Mouse (Mus musculus) intestine, embryonic 16.5 days (tissue): ENCODE results near the gene Spop. TPM values are rescaled to one million over a fixed set of nuclear protein-coding genes. Genes with fewer than 3 reads are reported as not detected.

Experiments used
- ATAC-seq: fragments of 200-750 bp; cut with Nextera tagmentation; 2 replicates; pipeline ENCODE4 v1.8.0; 2017; ENCODE audit warnings: moderate TSS enrichment, moderate library complexity
- H3K27ac ChIP-seq: fragments of 300-500 bp; sonication (generic); 2 replicates; pipeline ENCODE4 v1.5.1; 2014; ENCODE audit warnings: mild to moderate bottlenecking, low read length
- H3K27me3 ChIP-seq: fragments of 300-500 bp; sonication (generic); replicated peaks from 2 replicates; pipeline ENCODE4 v1.6.1; 2014; ENCODE audit warnings: low read length, control low read depth, mixed read lengths; ENCODE audit not compliant: control insufficient read depth, insufficient read depth
- H3K36me3 ChIP-seq: fragments of 300-500 bp; sonication (generic); 2 replicates; pipeline ENCODE4 v1.6.1; 2014; ENCODE audit warnings: low read length, control low read depth; ENCODE audit not compliant: control insufficient read depth, insufficient read depth
- H3K4me1 ChIP-seq: fragments of 300-500 bp; sonication (generic); 2 replicates; pipeline ENCODE4 v1.6.1; 2014; ENCODE audit warnings: low read length, control low read depth, mixed read lengths; ENCODE audit not compliant: control insufficient read depth, insufficient read depth
- H3K4me2 ChIP-seq: fragments of 300-500 bp; sonication (generic); 2 replicates; pipeline ENCODE4 v1.6.1; 2014; ENCODE audit warnings: low read depth, low read length, control low read depth
- H3K4me3 ChIP-seq: fragments of 300-500 bp; sonication (generic); 2 replicates; pipeline ENCODE4 v1.5.1; 2014; ENCODE audit warnings: mild to moderate bottlenecking, low read length
- H3K9ac ChIP-seq: fragments of 300-500 bp; sonication (generic); 2 replicates; pipeline ENCODE4 v1.6.1; 2014; ENCODE audit warnings: low read depth, low read length
- H3K9me3 ChIP-seq: fragments of 300-500 bp; sonication (generic); 2 replicates; pipeline ENCODE4 v1.6.1; 2016; ENCODE audit warnings: low read length, control low read depth; ENCODE audit not compliant: control insufficient read depth
- WGBS: fragments of 180-500 bp; shearing (Covaris S2); extraction: QIAGEN DNeasy Blood & Tissue Kit; methylation state at CpG from one replicate; pipeline ENCODE4 v1.1.7; 2014; 5-methylcytosine and 5-hydroxymethylcytosine counted together
- polyA plus RNA-seq: library from polyadenylated mRNA; unstranded; fragments of >200 nt; fragmentation: Nextera tagmentation; extraction: Ambion mirVana; gene quantifications from 2 replicates; pipeline ENCODE4 v1.2.1, GENCODE M21; 2015

The Spop gene
- polyA plus RNA-seq, 1 experiment from 2014 or later, result 127 TPM

DNA sequence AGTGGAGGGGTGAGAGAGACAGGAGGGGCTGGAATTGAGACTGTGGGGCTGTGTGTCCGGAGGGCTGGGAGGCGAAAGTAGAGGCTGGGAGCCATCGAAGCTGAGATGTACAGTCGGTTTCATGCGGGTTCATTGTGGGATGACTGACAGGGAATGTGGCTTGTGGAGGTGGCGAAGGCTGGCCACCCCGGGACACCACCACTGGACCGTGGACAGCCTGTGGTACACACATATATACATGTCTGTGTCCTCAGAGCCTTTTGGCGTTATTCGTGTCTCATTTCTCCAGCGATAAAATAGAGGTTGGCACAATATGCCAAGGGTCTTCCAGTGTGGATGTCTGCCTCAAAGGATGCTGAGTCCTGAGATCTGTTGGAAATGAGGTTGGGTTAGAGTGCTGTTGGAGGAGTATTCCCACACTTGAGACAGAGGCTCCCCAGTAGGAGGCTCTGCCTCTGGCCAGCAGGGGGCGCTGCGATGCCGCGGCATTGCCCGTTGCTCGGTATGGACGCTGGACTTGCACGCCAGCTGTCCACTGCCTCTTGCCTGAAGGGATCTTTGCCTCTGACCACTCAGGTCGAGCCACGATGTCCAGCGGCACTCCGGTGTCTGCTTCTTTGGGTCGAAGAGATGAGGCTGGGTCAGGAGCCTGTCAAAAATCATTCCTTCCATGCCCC lies 119.7 kb downstream of the Spop start:
- H3K4me1 ChIP-seq, result 0 out of 2 replicates have a peak, but pooled peaks cover 3% of the 10 kb centered on the region
- H3K36me3 ChIP-seq, result no peaks in the 10 kb centered on the region
- H3K27me3 ChIP-seq, result peaks cover 5% of the 10 kb centered on the region; the same call in 1 of the 2 replicates
- no peak overlapping the region for H3K27ac ChIP-seq
- ATAC-seq, result peak; percentile 91
- H3K4me3 ChIP-seq, result no peak overlapping the region
- WGBS, result 20% methylated on average over 24 of the region's 24 CpGs
- peak overlapping the region; percentile 34 for H3K4me2 ChIP-seq
- peak overlapping the region; percentile 21; the same call in 1 of the 2 replicates for H3K9ac ChIP-seq
- no peaks in the 10 kb centered on the region for H3K9me3 ChIP-seq

DNA sequence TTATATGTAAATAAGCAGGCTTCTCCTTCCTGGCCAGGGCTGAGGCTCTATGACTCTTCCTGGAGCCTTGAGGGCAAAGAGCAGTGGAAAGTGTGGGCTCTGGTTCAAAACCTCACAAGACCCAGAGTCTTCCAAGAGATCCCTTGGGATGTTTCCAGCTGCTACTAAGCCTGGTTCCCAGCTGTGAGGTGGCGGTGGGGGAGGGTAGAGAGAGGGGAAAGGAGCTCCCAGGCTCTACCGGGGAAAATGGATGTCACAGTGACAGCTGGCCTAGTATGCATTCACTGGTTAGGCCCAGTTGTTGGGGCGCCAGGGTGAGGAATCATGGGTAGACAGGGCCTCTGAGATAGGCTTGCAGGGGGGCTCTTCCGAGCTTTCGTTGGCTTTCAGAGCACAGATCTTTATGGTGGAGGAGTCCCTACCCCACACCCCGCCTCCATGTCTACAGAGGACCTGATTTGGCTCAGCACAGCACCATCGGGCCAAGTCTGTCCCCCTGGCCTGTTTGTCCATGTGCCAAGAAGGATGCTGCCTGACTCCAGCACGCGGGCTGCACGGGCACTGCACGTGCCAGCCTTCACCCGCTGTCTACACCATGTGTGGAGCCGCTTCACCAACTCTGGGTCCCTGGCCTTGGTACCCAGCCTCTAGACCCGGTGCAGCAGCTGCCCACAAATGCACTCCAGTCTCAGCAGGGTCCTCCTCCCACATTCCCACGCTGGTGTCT lies 124.7 kb downstream of the Spop start:
- Histone ChIP-seq H3K4me2 (no peak overlapping the region), H3K4me1 (peaks cover 16% of the 10 kb centered on the region), H3K27me3 (no peaks in the 10 kb centered on the region; the same call in 1 of the 2 replicates), H3K27ac (no peak overlapping the region), H3K9ac (no peak overlapping the region), H3K36me3 (no peaks in the 10 kb centered on the region), H3K4me3 (no peak overlapping the region), H3K9me3 (no peaks in the 10 kb centered on the region)
- WGBS, result 74% methylated on average over 15 of the region's 15 CpGs
- no peak for ATAC-seq

DNA sequence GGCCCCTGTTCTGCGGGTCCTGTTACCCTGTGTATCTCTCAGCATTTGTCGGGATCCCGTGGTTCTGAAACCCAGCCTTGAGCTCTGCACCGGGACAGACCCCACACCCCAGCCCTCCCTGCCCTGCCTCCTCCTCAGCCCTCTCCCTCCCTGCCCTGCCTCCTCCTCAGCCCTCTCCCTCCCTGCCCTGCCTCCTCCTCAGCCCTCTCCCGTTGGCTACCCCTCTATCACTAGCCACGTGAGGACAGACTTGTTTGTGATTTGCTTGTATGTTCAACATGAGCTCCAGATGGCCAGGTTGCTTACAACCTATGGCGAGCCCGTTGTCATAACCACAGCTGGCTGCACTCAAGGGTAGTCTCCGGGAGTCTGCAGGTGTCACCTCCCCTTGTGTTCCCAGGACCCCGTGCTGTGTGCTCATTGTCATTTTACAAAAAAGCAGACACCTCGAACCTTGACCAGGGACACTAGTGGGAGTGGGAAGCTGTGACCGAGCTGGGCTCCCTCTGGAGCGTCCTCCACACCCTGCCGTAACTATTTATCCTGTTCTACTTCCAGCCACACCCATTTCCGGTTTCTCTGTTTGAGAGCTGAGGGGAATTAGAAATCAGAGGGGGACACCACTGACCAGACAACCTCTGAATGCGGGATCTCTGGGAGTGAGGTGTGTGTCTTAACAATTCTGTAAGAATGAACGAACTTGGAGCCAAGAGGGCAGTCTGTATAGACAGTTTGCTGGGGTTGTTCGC lies 126.9 kb downstream of the Spop start:
- peak; percentile 51; the same call in 1 of the 2 replicates for ATAC-seq
- H3K9ac ChIP-seq, result 0 out of 2 replicates have a peak overlapping the region, but pooled peaks have one; percentile 40
- 22% methylated on average over 18 of the region's 18 CpGs for WGBS

More for the DNA sequence above, 126.9 kb downstream of the Spop start:
- H3K36me3 ChIP-seq, result no peaks in the 10 kb centered on the region
- H3K4me1 ChIP-seq, result peaks cover 16% of the 10 kb centered on the region
- no peaks in the 10 kb centered on the region; the same call in 1 of the 2 replicates for H3K27me3 ChIP-seq
- H3K4me2 ChIP-seq, result peak overlapping the region; percentile 43
- H3K4me3 ChIP-seq, result peak overlapping the region; percentile 18; the same call in 1 of the 2 replicates
- H3K9me3 ChIP-seq, result no peaks in the 10 kb centered on the region
- peak overlapping the region; percentile 14; the same call in 1 of the 2 replicates for H3K27ac ChIP-seq

Other genes starting within 250 kb of the Spop start
- gene Tac4, start 152.6 kb upstream of the Spop start, polyA plus RNA-seq, result not detected in 2 replicates
- gene Kat7, start 103.8 kb upstream of the Spop start, polyA plus RNA-seq, result 61.1 and 64.5 TPM in 2 replicates
- 8.3 and 8.8 TPM in 2 replicates for gene Fam117a, start 77.1 kb upstream of the Spop start, polyA plus RNA-seq
- 116 and 117 TPM in 2 replicates for gene Slc35b1, start 29.4 kb upstream of the Spop start, polyA plus RNA-seq
- gene Nxph3, start 100.5 kb downstream of the Spop start, polyA plus RNA-seq, result 0.32 and 0.37 TPM in 2 replicates
- gene Ngfr, start 173.7 kb downstream of the Spop start, polyA plus RNA-seq, result 15.5 and 15.8 TPM in 2 replicates